Mouse (Mus musculus): Measurements from ENCODE around the gene Kcnc3.

The Kcnc3 gene

GRCm38 (mm10) chr7:44593051-44593450, 2.6 kb downstream of the Kcnc3 start:
- in situ Hi-C loops (cut with MboI; ENCODE audit: unreplicated experiment in 2 of 2), result no loop called here

DNA sequence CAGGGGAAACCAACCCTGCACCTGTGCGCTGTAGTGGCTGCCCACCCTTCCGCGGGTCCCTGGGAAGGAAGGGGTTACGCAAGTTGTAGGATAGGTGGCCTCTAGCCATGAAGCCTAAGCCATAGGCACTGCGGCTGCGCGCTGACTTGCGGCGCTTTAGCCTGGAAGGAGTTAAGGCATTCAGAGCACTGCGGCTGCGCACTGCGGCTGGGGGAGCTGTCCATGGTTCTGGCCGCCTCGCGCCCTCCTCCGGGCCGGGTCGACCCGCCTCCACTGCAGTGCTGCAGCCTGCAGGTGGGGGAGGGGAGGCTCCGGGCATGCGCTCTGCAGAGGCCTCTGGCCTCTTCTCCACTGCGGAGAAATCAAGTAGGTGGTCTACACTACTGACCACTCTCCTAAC, 3.3 kb downstream of the Kcnc3 start:
- in situ Hi-C loops (cut with MboI; ENCODE audit: unreplicated experiment in 2 of 2), result no loop called here

- in situ Hi-C loops (cut with MboI; ENCODE audit: unreplicated experiment in 2 of 2), result no loop called here
These were observed 3.8 kb downstream of the Kcnc3 start for GRCm38 (mm10) chr7:44594291-44594690.

DNA sequence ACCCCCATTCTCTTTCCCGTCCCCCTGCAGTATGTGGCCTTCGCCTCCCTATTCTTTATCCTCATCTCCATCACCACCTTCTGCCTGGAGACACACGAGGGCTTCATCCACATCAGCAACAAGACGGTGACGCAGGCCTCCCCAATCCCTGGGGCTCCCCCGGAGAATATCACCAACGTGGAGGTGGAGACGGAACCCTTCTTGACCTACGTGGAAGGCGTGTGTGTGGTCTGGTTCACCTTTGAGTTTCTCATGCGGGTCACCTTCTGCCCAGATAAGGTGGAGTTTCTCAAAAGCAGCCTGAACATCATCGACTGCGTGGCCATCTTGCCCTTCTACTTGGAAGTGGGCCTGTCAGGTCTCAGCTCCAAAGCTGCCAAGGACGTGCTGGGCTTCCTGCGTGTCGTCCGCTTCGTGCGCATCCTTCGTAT, 4.7 kb downstream of the Kcnc3 start:
- in situ Hi-C loops (cut with MboI; ENCODE audit: unreplicated experiment in 2 of 2), result no loop called here

DNA sequence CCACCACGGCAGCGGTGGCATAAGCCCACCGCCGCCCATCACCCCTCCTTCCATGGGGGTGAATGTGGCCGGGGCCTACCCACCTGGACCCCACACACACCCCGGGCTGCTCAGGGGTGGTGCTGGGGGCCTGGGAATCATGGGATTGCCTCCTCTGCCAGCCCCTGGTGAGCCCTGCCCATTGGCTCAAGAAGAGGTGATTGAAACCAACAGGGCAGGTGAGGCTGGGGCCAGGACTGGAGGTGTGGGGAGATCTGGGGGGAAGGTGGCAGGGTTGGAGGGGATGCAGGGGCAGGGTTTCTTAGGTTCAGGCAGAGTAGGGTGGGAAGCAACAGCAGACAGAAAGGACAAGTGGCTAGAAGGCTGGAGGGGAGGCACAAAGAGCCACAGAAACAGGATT, 5.6 kb downstream of the Kcnc3 start:
- in situ Hi-C loops (cut with MboI; ENCODE audit: unreplicated experiment in 2 of 2), result no loop called here

- in situ Hi-C loops (cut with MboI; ENCODE audit: unreplicated experiment in 2 of 2), result no loop called here
These were observed 6.6 kb downstream of the Kcnc3 start for GRCm38 (mm10) chr7:44596996-44597538.

DNA sequence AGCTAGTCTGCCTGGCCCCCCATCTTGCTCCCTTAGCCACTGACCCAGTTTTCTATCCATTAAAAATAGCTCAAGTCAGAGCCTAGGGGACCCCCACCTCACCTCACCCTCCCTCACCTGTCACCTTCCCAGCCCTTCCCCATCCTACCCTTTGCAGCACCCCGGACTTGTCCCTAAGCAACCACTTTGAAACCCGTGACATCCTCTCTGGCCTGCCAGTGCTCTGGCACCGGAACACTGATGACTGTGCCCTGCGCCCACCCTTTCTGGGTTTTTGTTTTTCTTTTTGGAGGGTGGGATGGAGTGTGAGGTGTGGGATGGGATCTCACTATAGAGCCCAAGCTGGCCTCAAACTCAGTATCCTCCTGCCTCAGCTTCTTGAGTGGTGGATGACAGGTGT, 7.2 kb downstream of the Kcnc3 start:
- in situ Hi-C loops (cut with MboI; ENCODE audit: unreplicated experiment in 2 of 2), result no loop called here

- in situ Hi-C loops (cut with MboI; ENCODE audit: unreplicated experiment in 2 of 2), result no loop called here
These were observed 7.9 kb downstream of the Kcnc3 start for GRCm38 (mm10) chr7:44598336-44598735.

- in situ Hi-C loops (cut with MboI; ENCODE audit: unreplicated experiment in 2 of 2), result no loop called here
These were observed 10.3 kb downstream of the Kcnc3 start for GRCm38 (mm10) chr7:44600691-44601262.

- in situ Hi-C loops (cut with MboI; ENCODE audit: unreplicated experiment in 2 of 2), result no loop called here
These were observed 11.2 kb downstream of the Kcnc3 start for GRCm38 (mm10) chr7:44601646-44602045.

GRCm38 (mm10) chr7:44602443-44602842, 12.0 kb downstream of the Kcnc3 start:
- in situ Hi-C loops (cut with MboI; ENCODE audit: unreplicated experiment in 2 of 2), result no loop called here

DNA sequence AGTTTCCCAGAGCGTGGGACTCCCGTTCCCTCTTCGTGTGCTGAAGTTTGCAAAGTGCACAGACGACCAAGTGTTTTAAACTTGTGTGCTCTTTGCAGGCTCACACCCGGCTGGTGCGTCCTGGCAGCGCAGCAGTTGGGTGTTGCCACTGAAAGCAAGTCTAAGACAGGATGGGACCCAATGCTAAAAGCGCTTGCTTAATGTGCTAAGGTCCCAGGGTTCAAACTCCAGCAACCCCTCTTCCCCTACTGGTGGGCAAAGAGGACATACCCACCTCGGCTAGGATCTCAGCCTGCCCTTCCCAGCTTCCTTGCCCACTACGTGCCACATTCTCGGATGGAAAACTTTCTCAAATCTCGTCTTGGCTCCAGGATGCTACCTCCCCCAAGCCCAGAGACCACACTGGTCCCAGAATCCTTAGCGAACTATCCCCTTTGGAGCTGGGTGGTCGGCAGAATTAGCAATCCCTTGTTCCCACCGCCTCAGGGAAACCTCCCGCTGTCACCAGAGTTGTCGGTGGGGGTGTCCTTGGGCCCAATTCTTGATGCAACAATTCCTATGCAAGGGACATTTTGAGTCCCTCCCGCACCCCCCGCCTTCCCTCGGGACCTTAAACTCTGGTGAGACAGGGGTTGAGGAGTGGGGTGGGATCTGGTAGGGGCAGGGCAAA, 12.9 kb downstream of the Kcnc3 start:
- in situ Hi-C loops (cut with MboI; ENCODE audit: unreplicated experiment in 2 of 2), result no loop called here

- in situ Hi-C loops (cut with MboI; ENCODE audit: unreplicated experiment in 2 of 2), result no loop called here
These were observed 13.7 kb downstream of the Kcnc3 start for GRCm38 (mm10) chr7:44604139-44604606.

DNA sequence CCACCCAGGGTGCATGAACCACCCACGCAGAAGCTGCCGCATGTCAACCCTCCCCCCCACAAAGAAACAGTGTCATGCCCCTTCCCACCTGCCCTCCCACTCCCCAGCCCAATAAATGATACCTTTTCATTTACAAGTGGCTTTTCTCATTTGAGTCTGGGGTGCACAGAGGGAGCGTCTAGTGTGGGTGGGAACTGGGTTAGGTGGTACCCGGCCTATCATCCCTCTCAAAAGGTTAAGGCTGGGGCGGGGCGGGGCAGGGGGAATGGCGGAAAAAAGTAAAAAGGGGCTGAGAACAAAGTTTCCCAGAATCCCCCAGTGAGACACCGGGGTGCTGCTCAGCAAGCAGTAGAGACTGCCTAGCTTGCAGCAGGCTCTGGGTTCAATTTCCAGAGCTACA, 14.2 kb downstream of the Kcnc3 start:
- in situ Hi-C loops (cut with MboI; ENCODE audit: unreplicated experiment in 2 of 2), result no loop called here

DNA sequence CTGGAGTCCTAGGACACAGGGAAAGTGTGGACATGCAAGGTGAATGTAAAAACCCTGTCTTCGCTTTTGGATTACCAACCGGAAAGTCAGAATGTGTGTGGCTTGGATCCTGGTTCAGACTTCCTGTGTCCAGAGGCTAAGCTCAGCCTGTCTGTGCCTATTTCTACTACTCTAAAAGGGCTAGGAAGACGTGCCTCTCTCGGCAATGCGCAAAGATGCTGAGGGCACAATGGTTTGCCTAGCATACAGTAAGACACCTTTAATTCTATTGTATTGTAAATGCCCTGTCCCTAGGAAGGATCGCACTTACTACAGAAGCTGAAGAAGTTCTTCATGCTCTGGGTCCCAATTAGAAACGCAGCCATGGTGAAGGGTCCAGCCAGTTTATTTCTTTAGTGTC, 15.0 kb downstream of the Kcnc3 start:
- in situ Hi-C loops (cut with MboI; ENCODE audit: unreplicated experiment in 2 of 2), result no loop called here

- in situ Hi-C loops (cut with MboI; ENCODE audit: unreplicated experiment in 2 of 2), result no loop called here
These were observed 15.9 kb downstream of the Kcnc3 start for GRCm38 (mm10) chr7:44606171-44606901.

GRCm38 (mm10) chr7:44612192-44612591, 21.7 kb downstream of the Kcnc3 start:
- in situ Hi-C loops (cut with MboI; ENCODE audit: unreplicated experiment in 2 of 2), result no loop called here

GRCm38 (mm10) chr7:44614041-44614688, 23.7 kb downstream of the Kcnc3 start:
- in situ Hi-C loops (cut with MboI; ENCODE audit: unreplicated experiment in 2 of 2), result no loop called here

DNA sequence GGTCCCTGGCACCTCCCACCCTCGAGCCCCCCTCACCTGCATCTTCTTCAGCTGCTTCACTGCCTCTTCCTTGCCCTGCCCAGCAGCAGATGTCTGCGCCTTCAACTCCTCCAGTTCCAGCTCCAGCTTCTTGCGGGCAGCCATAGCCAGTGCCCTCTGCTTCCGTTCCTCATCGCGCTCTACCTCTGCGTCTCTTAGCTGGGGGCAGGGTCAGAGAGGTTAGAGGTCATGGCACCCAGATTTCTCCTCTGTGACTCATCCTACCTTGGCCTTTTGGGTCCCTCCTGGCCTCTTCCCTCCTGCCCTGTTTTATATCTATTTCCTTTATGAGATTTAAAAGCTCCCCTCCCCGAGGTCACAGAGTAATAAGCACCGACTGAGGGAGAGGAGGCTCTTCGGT, 24.8 kb downstream of the Kcnc3 start:
- in situ Hi-C loops (cut with MboI; ENCODE audit: unreplicated experiment in 2 of 2), result no loop called here

GRCm38 (mm10) chr7:44615987-44616386, 25.5 kb downstream of the Kcnc3 start:
- in situ Hi-C loops (cut with MboI; ENCODE audit: unreplicated experiment in 2 of 2), result no loop called here

GRCm38 (mm10) chr7:44617059-44617458, 26.6 kb downstream of the Kcnc3 start:
- in situ Hi-C loops (cut with MboI; ENCODE audit: unreplicated experiment in 2 of 2), result no loop called here
